Mouse (Mus musculus): ENCODE data around the gene Smc1a.

GRCm38 (mm10) chrX:152001182-152001684 lies 15.0 kb upstream of the Smc1a start:
- TF ChIP-seq CTCF (IDR thresholded peaks at IDR 0.05; ENCODE audit: control insufficient read depth, insufficient read depth, insufficient read length) (no peak), MAX (IDR thresholded peaks at IDR 0.05) (no peak), USF1 (IDR thresholded peaks at IDR 0.05; ENCODE audit: low read depth) (no peak), MYOD1 (IDR thresholded peaks at IDR 0.05; ENCODE audit: control insufficient read depth, insufficient read length, low read depth) (no peak), CEBPB (IDR thresholded peaks at IDR 0.05; ENCODE audit: low read depth) (no peak), MYOG (IDR thresholded peaks at IDR 0.05; ENCODE audit: control insufficient read depth, extremely low read depth, insufficient read length) (no peak), FOSL1 (IDR thresholded peaks at IDR 0.05; ENCODE audit: insufficient read depth, low read length, poor library complexity, severe bottlenecking) (no peak)

Data from C2C12 (cell line).